Comparison of ENCODE assay signal across 8 mouse cellular contexts in the genomic region with DNA sequence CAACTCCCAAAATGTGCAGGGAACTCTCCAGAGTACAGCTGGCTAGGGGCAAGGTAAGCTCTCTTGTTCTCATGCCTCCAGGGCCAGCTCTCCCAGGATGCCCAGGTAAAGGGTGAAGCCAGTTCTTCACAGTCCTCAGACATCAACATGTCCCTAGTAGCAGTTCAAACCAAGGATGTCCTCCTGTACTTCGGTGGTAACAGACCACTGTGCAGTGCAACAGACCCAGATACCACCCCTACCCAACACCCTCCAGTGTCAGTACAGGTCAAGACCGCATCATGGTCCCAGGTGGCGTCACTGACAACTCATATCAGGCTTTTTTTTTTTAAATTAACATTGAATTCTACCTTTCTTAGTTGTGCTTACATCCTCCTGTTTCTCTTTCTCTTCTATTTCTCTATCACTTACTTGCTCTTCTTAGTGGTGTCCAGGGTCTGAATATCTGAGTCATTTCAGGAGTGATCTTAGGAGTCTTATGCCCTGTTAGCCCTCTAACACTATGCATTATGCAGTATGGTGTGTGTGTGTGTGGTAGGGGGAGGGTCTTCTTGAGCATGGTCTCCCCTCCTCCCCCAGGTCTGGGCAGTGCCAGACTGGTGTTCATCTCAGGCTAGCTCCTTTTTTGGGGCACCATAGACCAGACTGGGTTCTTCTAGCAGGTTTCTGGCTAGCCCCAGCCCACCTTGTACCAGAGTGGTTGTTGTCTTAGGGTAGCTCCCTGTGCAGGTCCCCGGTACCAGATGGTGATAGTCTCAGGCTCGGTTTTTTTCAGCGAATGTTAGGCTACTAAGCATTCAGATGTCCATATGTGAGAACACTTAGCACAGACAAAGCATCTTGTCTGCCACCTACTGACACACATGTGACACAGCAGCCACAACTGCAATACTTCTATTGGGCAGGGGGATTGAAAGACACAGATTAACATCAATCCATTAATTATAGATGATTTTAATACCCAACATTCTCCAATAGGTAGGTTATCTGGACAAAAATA. TPM values are rescaled to one million over a fixed set of nuclear protein-coding genes. Genes with fewer than 3 reads are reported as not detected.
DNase-seq lines count a peak whose midpoint lies in the region; ATAC-seq and TF ChIP-seq lines count a peak whose summit lies in the region.

No protein-coding gene starts in this region.

- H3K9me3 ChIP-seq in forebrain, postnatal 0 days (ENCODE audit: low read length): no peaks in the 10 kb centered on the region
- no peaks in the 10 kb centered on the region for H3K9me3 ChIP-seq in intestine, embryonic 15.5 days
- no peaks in the 10 kb centered on the region for H3K9me3 ChIP-seq in limb, embryonic 12.5 days
- no peaks in the 10 kb centered on the region for H3K9me3 ChIP-seq in midbrain, embryonic 15.5 days
- H3K9me3 ChIP-seq in stomach, embryonic 15.5 days: no peaks in the 10 kb centered on the region

- H3K4me2 ChIP-seq in forebrain, postnatal 0 days (ENCODE audit: low read depth): no peak overlapping the region
- no peak overlapping the region for H3K4me2 ChIP-seq in intestine, embryonic 15.5 days (replicated peaks)
- H3K4me2 ChIP-seq in limb, embryonic 12.5 days: no peak overlapping the region
- peak overlapping the region; percentile 37 for H3K4me2 ChIP-seq in midbrain, embryonic 15.5 days
- H3K4me2 ChIP-seq in stomach, embryonic 15.5 days: peak overlapping the region; percentile 35; the same call in 1 of the 2 replicates

- H3K27me3 ChIP-seq in cerebellum, adult 2 months (ENCODE audit: control insufficient read depth, insufficient read depth, low read length): no peaks in the 10 kb centered on the region
- H3K27me3 ChIP-seq in forebrain, postnatal 0 days (ENCODE audit: insufficient read depth, low read length): no peaks in the 10 kb centered on the region
- H3K27me3 ChIP-seq in intestine, embryonic 15.5 days (replicated peaks): no peaks in the 10 kb centered on the region
- no peaks in the 10 kb centered on the region for H3K27me3 ChIP-seq in limb, embryonic 12.5 days
- no peaks in the 10 kb centered on the region for H3K27me3 ChIP-seq in midbrain, embryonic 15.5 days (replicated peaks)
- no peaks in the 10 kb centered on the region for H3K27me3 ChIP-seq in stomach, embryonic 15.5 days (replicated peaks)

- H3K9ac ChIP-seq in forebrain, postnatal 0 days: no peak overlapping the region
- H3K9ac ChIP-seq in intestine, embryonic 15.5 days: no peak overlapping the region
- no peak overlapping the region for H3K9ac ChIP-seq in limb, embryonic 12.5 days (replicated peaks)
- H3K9ac ChIP-seq in midbrain, embryonic 15.5 days: no peak overlapping the region
- H3K9ac ChIP-seq in stomach, embryonic 15.5 days: no peak overlapping the region

- TF ChIP-seq POLR2A in cerebellum, adult 2 months (IDR thresholded peaks at IDR 0.05; ENCODE audit: borderline replicate concordance, insufficient read depth, low read length): no peak

- H3K4me3 ChIP-seq in cerebellum, adult 2 months (replicated peaks; ENCODE audit: insufficient read depth, low read depth, low read length): no peak overlapping the region
- no peak overlapping the region for H3K4me3 ChIP-seq in forebrain, postnatal 0 days (ENCODE audit: low read depth, low read length)
- no peak overlapping the region for H3K4me3 ChIP-seq in intestine, embryonic 15.5 days (replicated peaks)
- H3K4me3 ChIP-seq in limb, embryonic 12.5 days (replicated peaks): no peak overlapping the region
- H3K4me3 ChIP-seq in midbrain, embryonic 15.5 days: no peak overlapping the region
- H3K4me3 ChIP-seq in stomach, embryonic 15.5 days (replicated peaks): no peak overlapping the region

- no peak overlapping the region for H3K27ac ChIP-seq in cerebellum, adult 2 months (ENCODE audit: insufficient read depth, low read length)
- no peak overlapping the region for H3K27ac ChIP-seq in forebrain, postnatal 0 days (ENCODE audit: low read depth, low read length)
- no peak overlapping the region for H3K27ac ChIP-seq in intestine, embryonic 15.5 days
- H3K27ac ChIP-seq in limb, embryonic 12.5 days: no peak overlapping the region
- no peak overlapping the region for H3K27ac ChIP-seq in midbrain, embryonic 15.5 days
- no peak overlapping the region for H3K27ac ChIP-seq in stomach, embryonic 15.5 days

- 49% methylated on average over 6 of the region's 6 CpGs for WGBS in cerebellum, adult 2 months
- WGBS in forebrain, postnatal 0 days: 52% methylated on average over 6 of the region's 6 CpGs
- WGBS in intestine, embryonic 15.5 days: 48% methylated on average over 6 of the region's 6 CpGs
- 47% methylated on average over 6 of the region's 6 CpGs for WGBS in limb, embryonic 12.5 days
- WGBS in midbrain, embryonic 15.5 days: 51% methylated on average over 6 of the region's 6 CpGs
- 48% methylated on average over 6 of the region's 6 CpGs for WGBS in stomach, embryonic 15.5 days

- H3K36me3 ChIP-seq in forebrain, postnatal 0 days (ENCODE audit: insufficient read depth): no peaks in the 10 kb centered on the region
- no peaks in the 10 kb centered on the region for H3K36me3 ChIP-seq in intestine, embryonic 15.5 days
- H3K36me3 ChIP-seq in limb, embryonic 12.5 days: no peaks in the 10 kb centered on the region
- H3K36me3 ChIP-seq in midbrain, embryonic 15.5 days (replicated peaks): no peaks in the 10 kb centered on the region
- no peaks in the 10 kb centered on the region for H3K36me3 ChIP-seq in stomach, embryonic 15.5 days

- TF ChIP-seq CTCF in cerebellum, adult 2 months (IDR thresholded peaks at IDR 0.05; ENCODE audit: borderline replicate concordance, insufficient read depth, low read depth, low read length): peak; percentile 45; the same call in 1 of the 2 replicates
- TF ChIP-seq CTCF in forebrain, postnatal 0 days (IDR thresholded peaks at IDR 0.05; ENCODE audit: low read depth): peak; percentile 79

- H3K4me1 ChIP-seq in cerebellum, adult 2 months (ENCODE audit: control insufficient read depth, insufficient read depth, low read length): no peaks in the 10 kb centered on the region
- H3K4me1 ChIP-seq in forebrain, postnatal 0 days (ENCODE audit: insufficient read depth): no peaks in the 10 kb centered on the region
- no peaks in the 10 kb centered on the region for H3K4me1 ChIP-seq in intestine, embryonic 15.5 days (replicated peaks)
- no peaks in the 10 kb centered on the region for H3K4me1 ChIP-seq in limb, embryonic 12.5 days (replicated peaks)
- H3K4me1 ChIP-seq in midbrain, embryonic 15.5 days: peaks cover 3% of the 10 kb centered on the region; the same call in 1 of the 2 replicates
- H3K4me1 ChIP-seq in stomach, embryonic 15.5 days: no peaks in the 10 kb centered on the region

- peak; percentile 92 for ATAC-seq in forebrain, postnatal 0 days
- ATAC-seq in intestine, embryonic 15.5 days: peak; percentile 75
- peak; percentile 75 for ATAC-seq in limb, embryonic 12.5 days (ENCODE audit: insufficient number of reproducible peaks, insufficient read depth, low FRiP score, low TSS enrichment, low read depth)
- ATAC-seq in midbrain, embryonic 15.5 days (replicated peaks): peak; percentile 96
- peak; percentile 72 for ATAC-seq in stomach, embryonic 15.5 days (ENCODE audit: insufficient read depth, low FRiP score, low read depth)

- intact Hi-C loops in gastrocnemius, postnatal 14 days (cut with DNase I; ENCODE audit: low total_unique reads): loop anchor here (10.0 kb wide), 1 partner anchor 115 kb away; no protein-coding TSS in a partner anchor

- DNase-seq in gastrocnemius, postnatal 10 days: peak; percentile 5
- no peak for DNase-seq in gastrocnemius, postnatal 14 days
- DNase-seq in cerebellum, adult 2 months: peak; percentile 19
- peak; percentile 58 for DNase-seq in forebrain, postnatal 0 days

RNA-seq across cellular contexts. Expression of a gene that starts 9.2 kb away (rescaled TPM):
- not detected for total RNA-seq in gastrocnemius, postnatal 10 days (2021)
- not detected for total RNA-seq in gastrocnemius, postnatal 14 days (2021)
- not detected in 2 replicates for polyA plus RNA-seq in cerebellum, adult 2 months (2012; rRNA removed)
- not detected in 2 replicates for total RNA-seq in forebrain, postnatal 0 days (2014; rRNA removed)
- polyA plus RNA-seq in forebrain, postnatal 0 days (2015; fragmentation: Nextera tagmentation; extraction: Ambion mirVana): not detected in 2 replicates
- not detected in 2 replicates for polyA plus RNA-seq in intestine, embryonic 15.5 days (2015; fragmentation: Nextera tagmentation; extraction: Ambion mirVana)
- polyA plus RNA-seq in limb, embryonic 12.5 days (2016; fragmentation: Nextera tagmentation; extraction: Ambion mirVana): 0.13 TPM in 1 of 2 replicates, not detected in the other
- polyA plus RNA-seq in midbrain, embryonic 15.5 days (2015; fragmentation: Nextera tagmentation; extraction: Ambion mirVana): not detected in 2 replicates
- not detected in 2 replicates for polyA plus RNA-seq in stomach, embryonic 15.5 days (2015; fragmentation: Nextera tagmentation; extraction: Ambion mirVana)

RNA-seq across cellular contexts. Expression of a gene that starts 34.4 kb away (rescaled TPM):
- total RNA-seq in gastrocnemius, postnatal 10 days (2021): 10 to 100 TPM in 1 of 2 experiments, 1 to 10 TPM in 1; 8.8 to 12.1 TPM
- 1 to 10 TPM; 5.2 to 7.2 TPM for total RNA-seq in gastrocnemius, postnatal 14 days (2021)
- polyA plus RNA-seq in cerebellum, adult 2 months (2012; rRNA removed): 32.0 and 33.2 TPM in 2 replicates
- 270 and 331 TPM in 2 replicates for total RNA-seq in forebrain, postnatal 0 days (2014; rRNA removed)
- 166 and 169 TPM in 2 replicates for polyA plus RNA-seq in forebrain, postnatal 0 days (2015; fragmentation: Nextera tagmentation; extraction: Ambion mirVana)
- polyA plus RNA-seq in intestine, embryonic 15.5 days (2015; fragmentation: Nextera tagmentation; extraction: Ambion mirVana): 30.9 and 32.3 TPM in 2 replicates
- polyA plus RNA-seq in limb, embryonic 12.5 days (2016; fragmentation: Nextera tagmentation; extraction: Ambion mirVana): 59.8 and 63.7 TPM in 2 replicates
- 241 and 243 TPM in 2 replicates for polyA plus RNA-seq in midbrain, embryonic 15.5 days (2015; fragmentation: Nextera tagmentation; extraction: Ambion mirVana)
- polyA plus RNA-seq in stomach, embryonic 15.5 days (2015; fragmentation: Nextera tagmentation; extraction: Ambion mirVana): 45.4 and 46.2 TPM in 2 replicates

RNA-seq across cellular contexts. Expression of a gene that starts 48.5 kb away (rescaled TPM):
- not detected for total RNA-seq in gastrocnemius, postnatal 10 days (2021)
- total RNA-seq in gastrocnemius, postnatal 14 days (2021): not detected
- polyA plus RNA-seq in cerebellum, adult 2 months (2012; rRNA removed): not detected in 2 replicates
- not detected in 2 replicates for total RNA-seq in forebrain, postnatal 0 days (2014; rRNA removed)
- not detected in 2 replicates for polyA plus RNA-seq in forebrain, postnatal 0 days (2015; fragmentation: Nextera tagmentation; extraction: Ambion mirVana)
- polyA plus RNA-seq in intestine, embryonic 15.5 days (2015; fragmentation: Nextera tagmentation; extraction: Ambion mirVana): not detected in 2 replicates
- not detected in 2 replicates for polyA plus RNA-seq in limb, embryonic 12.5 days (2016; fragmentation: Nextera tagmentation; extraction: Ambion mirVana)
- polyA plus RNA-seq in midbrain, embryonic 15.5 days (2015; fragmentation: Nextera tagmentation; extraction: Ambion mirVana): not detected in 2 replicates
- polyA plus RNA-seq in stomach, embryonic 15.5 days (2015; fragmentation: Nextera tagmentation; extraction: Ambion mirVana): not detected in 2 replicates

Comparison
In these comparisons a context has a peak if more than half of its experiments do, and no peak if none do; other contexts are left out.
1. H3K4me2 ChIP-seq: peak in midbrain, embryonic 15.5 days (single experiment) and stomach, embryonic 15.5 days (single experiment); none in forebrain, postnatal 0 days (single experiment), intestine, embryonic 15.5 days (single experiment) and limb, embryonic 12.5 days (single experiment).
2. Peak in every context shown above with its lines, with median percentiles within 50 percentile points of each other: ATAC-seq.